Mouse (Mus musculus) spleen, embryonic (tissue): ENCODE results near the gene Olfr224.
"Not testable (repeated sequence)": the region's sequence is repeated elsewhere in the genome, so short reads cannot be mapped to it uniquely, and the experiment has no call there.

Source experiments
- CTCF ChIA-PET: fragments of 350-600 bp; sonication (Branson Sonifier 250); formaldehyde crosslinking; loops from one replicate; lab custom pipeline; 2022; lab: Charles Lee

The Olfr224 gene

GRCm38 (mm10) chr11:58518916-58519315 lies 51.4 kb downstream of the Olfr224 start:
- CTCF ChIA-PET = not testable (repeated sequence)
